Mouse (Mus musculus): ENCODE measurements around the gene Arrdc1.

GRCm38 (mm10) chr2:24975704-24976297 is 40.7 kb upstream of the Arrdc1 start, which contains the start of gene Pnpla7:
- TF ChIP-seq CTCF (IDR thresholded peaks at IDR 0.05; ENCODE audit: borderline replicate concordance, extremely low read depth, insufficient read depth, insufficient read length): no peak
- no peak for TF ChIP-seq POLR2A (IDR thresholded peaks at IDR 0.05; ENCODE audit: borderline replicate concordance, extremely low read depth, insufficient read depth, insufficient read length, poor library complexity, severe bottlenecking)

All from brain, embryonic 14.5 days (tissue).